Mouse (Mus musculus): ENCODE measurements around the gene Olfr1497.
"Not testable (repeated sequence)": the region's sequence is repeated elsewhere in the genome, so short reads cannot be mapped to it uniquely, and the experiment has no call there.

Gene Olfr1497

DNA sequence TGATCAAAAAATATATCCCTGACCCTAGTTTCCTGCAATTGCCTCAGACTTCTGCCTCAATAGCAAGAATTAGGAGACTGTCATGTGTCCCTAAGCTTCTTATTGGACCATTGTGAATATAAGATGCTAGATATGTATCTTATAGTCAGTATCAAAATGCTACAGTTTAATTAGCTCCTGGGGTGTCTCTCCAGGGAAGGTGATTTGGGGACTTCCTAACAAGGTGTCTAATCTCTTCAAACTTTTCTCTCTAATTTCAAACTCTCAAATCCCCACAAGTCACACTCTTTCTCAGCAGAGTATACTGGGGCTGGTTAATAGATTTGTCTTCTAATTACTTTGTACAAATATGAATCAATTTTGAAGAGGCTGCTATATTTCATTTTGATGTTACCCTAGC, at the start of gene Olfr1497:
Gene Olfr1497, minus strand, starts transcription at position 101 of the 400 bp plus-strand sequence.
- DNase-seq (ENCODE audit: low read depth, low spot score), result no peak

DNA sequence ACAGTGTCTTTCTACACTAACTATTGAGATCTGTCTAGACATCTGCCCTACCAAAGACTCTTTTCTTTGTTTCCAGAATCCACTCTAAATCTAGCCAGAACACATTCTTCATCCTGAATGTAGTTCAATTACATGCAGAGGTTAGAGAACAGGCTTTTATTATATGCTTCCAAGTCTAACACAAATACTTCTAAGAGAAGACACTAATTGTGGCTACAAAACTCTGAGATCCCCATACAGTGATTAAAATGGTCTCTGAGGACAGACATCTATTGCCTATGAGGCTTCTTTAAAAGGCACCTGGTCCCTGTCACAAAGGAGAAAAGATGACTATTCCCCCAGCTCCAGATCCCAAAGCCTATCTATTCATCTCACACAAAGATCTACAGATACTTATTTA, 32.4 kb upstream of the Olfr1497 start, which contains the start of gene Olfr1500:
Gene Olfr1500, minus strand, starts transcription at position 101 of the 400 bp plus-strand sequence.
- DNase-seq (ENCODE audit: low read depth, low spot score), result no peak

DNA sequence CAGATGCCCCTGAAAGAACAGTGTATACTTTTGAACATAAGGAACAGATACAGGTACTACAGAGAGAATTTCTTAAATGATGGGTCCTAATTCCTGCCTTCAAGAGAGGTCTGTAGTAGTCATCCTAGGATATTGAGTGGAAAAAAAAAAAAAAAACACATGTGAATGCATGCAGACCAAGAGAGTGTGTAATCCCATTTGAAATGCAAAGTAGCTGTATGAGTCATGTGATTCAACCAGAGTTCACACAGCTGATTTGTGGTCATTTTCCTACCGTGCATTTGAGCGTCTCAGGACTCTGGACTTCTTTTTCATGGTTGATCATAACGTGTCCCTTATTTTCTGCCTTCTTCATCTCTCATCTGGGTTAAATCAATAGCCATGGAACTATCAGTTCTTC, 30.4 kb upstream of the Olfr1497 start:
- no peak for DNase-seq (ENCODE audit: low read depth, low spot score)

DNA sequence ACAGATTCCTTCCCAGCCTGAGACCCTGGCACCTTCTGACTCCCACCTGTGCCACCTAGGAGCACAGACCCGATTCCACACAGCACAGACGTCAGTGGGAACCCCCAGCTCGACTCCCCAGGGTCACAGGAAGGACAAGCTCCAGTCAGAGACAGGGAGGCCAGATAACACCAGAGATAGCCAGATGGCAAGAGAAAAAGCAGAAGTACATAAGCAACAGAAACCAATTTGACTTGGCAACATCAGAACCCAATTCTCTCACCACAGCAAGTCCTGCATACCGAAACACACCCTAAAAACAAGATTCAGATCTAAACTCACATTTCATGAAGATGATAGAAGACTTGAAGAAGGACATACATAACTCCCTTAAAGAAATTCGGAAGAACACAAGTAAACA, 22.8 kb upstream of the Olfr1497 start:
- DNase-seq (ENCODE audit: low read depth, low spot score), result no peak

DNA sequence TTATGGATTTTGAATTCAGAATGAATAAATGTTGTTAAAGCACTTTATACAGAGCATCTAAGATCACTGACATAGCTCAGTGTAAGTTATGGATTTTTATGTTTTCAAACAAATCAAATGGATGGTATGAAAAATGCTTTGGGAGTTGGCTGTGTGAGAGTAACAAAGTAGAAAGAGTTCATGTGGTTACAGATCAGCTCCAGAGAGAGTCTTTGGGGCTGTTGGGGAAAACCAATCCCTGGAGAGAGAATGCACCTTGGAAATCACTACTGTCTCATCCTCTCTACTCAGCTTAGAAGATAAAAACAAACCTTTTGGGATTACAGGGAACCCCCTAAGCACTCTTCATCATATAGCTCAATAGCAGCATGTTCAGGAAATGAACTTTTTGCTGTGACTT, 21.3 kb upstream of the Olfr1497 start, which contains the start of gene Olfr1499:
Gene Olfr1499, minus strand, starts transcription at position 101 of the 400 bp plus-strand sequence.
- no peak for DNase-seq (ENCODE audit: low read depth, low spot score)

DNA sequence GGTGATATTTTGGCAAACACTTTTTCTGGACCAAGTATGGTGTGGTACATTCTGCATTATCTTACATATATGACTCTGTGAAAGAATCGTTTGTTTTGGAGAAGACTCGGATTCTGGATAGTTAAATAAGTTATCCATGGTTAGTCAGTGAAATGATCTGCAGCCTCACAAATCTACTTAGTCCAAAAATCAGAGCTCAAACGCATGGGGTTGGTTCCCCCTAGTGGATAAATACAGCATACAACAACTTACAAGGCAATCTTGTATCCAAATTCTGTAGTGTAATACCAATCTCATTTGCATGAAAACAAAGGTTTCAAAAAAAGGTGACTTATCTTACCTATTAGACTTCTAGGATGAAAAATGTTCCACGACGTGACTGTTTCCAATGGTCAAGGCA, 20.8 kb upstream of the Olfr1497 start:
- peak; percentile 2 for DNase-seq (ENCODE audit: low read depth, low spot score)

DNA sequence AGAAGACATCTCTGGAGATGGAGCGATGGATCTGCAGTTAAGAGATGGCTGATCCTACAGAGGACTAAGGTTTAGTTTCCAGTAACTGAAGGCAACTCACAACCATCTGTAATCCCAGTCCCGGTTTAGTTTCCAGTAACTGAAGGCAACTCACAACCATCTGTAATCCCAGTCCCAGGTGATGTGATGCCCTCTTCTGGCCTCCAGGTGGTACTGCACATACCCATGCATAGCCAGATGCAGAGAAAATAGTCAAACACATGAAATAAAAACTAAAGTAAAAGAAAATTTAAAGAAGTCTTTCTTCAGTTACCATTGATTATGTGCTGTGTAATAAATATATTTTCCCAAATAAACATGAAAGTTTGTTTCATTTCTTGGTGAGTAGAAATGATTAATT, 14.8 kb upstream of the Olfr1497 start:
- no peak for DNase-seq (ENCODE audit: low read depth, low spot score)

DNA sequence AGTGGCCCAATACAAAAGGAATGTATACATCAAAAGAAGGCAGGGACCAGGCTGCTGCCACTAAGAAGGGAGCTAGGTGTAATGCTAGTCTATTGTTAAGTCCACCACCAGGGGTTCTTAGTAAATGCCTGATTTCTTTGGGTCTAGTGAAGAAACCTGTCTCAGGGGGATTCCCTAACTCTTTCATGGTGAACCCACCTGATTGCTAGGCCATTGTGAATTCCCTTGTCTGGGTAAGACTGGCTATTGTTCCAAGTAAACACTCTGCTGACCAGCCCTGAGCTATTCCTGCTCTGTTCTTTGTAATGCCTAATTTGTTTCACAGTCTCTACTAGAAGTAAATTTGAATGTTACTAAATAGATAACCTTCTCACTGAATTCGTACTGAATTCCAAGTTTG, 7.5 kb upstream of the Olfr1497 start:
- DNase-seq (ENCODE audit: low read depth, low spot score), result not testable (repeated sequence)

DNA sequence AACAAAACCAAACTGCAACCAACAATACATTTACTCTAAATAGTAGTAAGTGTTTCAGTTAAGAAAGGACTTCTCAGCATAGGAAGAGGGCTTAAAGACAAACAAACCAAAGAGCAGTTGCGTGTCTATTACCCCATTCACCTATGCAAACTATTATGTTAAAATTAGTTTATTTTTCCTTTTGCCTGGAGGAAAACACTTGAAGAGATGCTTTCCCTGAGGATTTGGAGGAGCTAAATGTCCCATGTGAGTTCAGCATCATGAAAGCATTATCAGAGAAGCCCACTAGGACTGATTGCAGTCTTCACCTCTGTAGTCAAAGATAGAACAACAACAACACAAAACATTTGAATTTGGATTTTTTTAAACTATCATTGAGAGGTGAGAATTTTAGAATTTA, 20.4 kb downstream of the Olfr1497 start, which contains the start of gene Olfr1496:
Gene Olfr1496, plus strand, starts transcription at position 301 of the 400 bp plus-strand sequence.
- DNase-seq (ENCODE audit: low read depth, low spot score), result no peak

DNA sequence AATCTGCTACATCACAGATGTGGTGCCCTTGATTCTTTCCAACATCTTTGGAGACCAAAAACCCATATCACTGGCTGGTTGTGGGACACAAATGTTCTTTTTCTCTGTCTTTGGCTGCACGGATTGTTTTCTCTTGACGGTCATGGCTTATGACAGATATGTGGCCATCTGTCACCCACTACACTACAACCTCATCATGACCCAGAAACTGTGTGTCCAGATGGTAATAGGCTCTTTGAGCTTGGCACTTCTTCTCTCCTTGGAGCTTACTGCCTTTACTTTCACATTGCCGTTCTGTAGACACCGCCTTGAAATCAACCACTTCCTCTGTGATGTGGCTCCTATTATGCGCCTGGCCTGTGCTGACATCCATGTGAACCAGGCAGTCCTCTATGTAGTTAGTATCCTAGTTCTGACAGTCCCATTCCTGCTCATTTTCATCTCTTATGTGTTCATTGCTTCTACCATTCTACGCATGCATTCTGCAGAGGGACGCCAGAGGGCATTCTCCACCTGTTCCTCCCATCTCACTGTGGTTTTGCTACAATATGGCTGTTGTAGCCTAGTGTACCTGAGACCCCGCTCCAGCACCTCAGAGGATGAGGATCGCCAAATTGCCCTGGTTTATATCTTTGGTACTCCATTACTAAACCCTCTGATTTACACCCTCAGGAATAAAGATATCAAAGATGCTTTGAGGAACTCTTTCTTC, 29.3 kb downstream of the Olfr1497 start:
- no peak for DNase-seq (ENCODE audit: low read depth, low spot score)

DNA sequence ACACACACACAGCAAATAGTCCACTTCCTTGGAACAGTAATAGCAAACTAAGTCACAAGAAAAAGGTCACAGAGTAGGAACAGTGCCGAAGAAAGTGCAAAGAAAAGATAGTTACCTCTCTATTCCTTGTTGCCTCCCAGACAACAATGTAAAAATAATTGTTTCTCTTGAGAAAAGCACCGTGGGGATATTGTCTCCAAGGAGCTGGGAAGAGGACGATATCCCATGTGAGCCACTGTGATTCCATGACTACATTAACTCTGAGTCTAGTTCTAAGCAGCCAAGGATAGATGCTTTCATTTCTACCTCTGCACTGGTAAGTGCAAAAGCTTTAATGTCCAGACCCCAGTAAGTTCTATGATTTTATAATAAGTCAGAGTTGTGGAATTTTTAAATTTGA, 33.7 kb downstream of the Olfr1497 start, which contains the start of gene Olfr1495:
Gene Olfr1495, plus strand, starts transcription at position 301 of the 400 bp plus-strand sequence.
- DNase-seq (ENCODE audit: low read depth, low spot score), result no peak

DNA sequence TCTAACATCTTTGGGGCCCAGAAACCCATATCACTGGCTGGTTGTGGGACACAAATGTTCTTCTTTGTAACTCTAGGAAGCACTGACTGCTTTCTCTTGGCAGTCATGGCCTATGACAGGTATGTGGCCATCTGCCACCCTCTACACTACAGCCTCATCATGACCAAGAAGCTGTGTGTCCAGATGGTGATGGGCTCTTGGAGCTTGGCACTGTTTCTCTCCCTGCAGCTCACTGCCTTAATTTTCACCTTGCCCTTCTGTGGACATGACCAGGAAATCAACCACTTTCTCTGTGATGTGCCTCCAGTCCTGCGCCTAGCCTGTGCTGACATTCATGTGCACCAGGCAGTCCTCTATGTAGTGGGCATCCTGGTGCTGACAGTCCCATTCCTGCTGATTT, 48.6 kb downstream of the Olfr1497 start:
- no peak for DNase-seq (ENCODE audit: low read depth, low spot score)

Data from embryo, embryonic 11.5 days (tissue).